Mouse (Mus musculus) forebrain, embryonic 14.5 days (tissue): Measurements from ENCODE around the gene Itih5. TPM values are rescaled to one million over a fixed set of nuclear protein-coding genes. Genes with fewer than 3 reads are reported as not detected.
A peak's percentile ranks its signal among the peaks of the same experiment; 100 is the strongest.

Source experiments
- ATAC-seq: fragments of 200-750 bp; cut with Nextera tagmentation; 2 replicates; pipeline ENCODE4 v1.8.0; 2017; ENCODE audit warnings: mild to moderate bottlenecking, moderate library complexity
- DNase-seq: peaks from one replicate; pipeline ENCODE4 v3.0.0-alpha.2; 2015; ENCODE audit warnings: low spot score
- H3K27ac ChIP-seq: fragments of 300-500 bp; sonication (generic); 2 replicates; pipeline ENCODE4 v1.5.1; 2014; ENCODE audit warnings: low read depth, mild to moderate bottlenecking, control low read depth, low read length, moderate library complexity
- H3K27me3 ChIP-seq: fragments of 300-500 bp; sonication (generic); replicated peaks from 2 replicates; pipeline ENCODE4 v1.6.1; 2014; ENCODE audit warnings: low read length, control low read depth, mixed read lengths; ENCODE audit not compliant: control insufficient read depth, insufficient read depth
- H3K36me3 ChIP-seq: fragments of 300-500 bp; sonication (generic); 2 replicates; pipeline ENCODE4 v1.6.1; 2014; ENCODE audit warnings: low read length, control low read depth; ENCODE audit not compliant: control insufficient read depth, insufficient read depth
- H3K4me1 ChIP-seq: fragments of 300-500 bp; sonication (generic); 2 replicates; pipeline ENCODE4 v1.6.1; 2014; ENCODE audit warnings: antibody characterized with exemption, low read length, control low read depth; ENCODE audit not compliant: control insufficient read depth, insufficient read depth
- H3K4me2 ChIP-seq: fragments of 300-500 bp; sonication (generic); 2 replicates; pipeline ENCODE4 v1.6.1; 2014; ENCODE audit warnings: mild to moderate bottlenecking, control low read depth, low read length
- H3K4me3 ChIP-seq: fragments of 300-500 bp; sonication (generic); 2 replicates; pipeline ENCODE4 v1.5.1; 2014; ENCODE audit warnings: low read depth, low read length, control low read depth
- H3K9ac ChIP-seq: fragments of 300-500 bp; sonication (generic); 2 replicates; pipeline ENCODE4 v1.6.1; 2014; ENCODE audit warnings: mild to moderate bottlenecking, low read length, control low read depth, moderate library complexity
- H3K9me3 ChIP-seq: fragments of 300-500 bp; sonication (generic); replicated peaks from 2 replicates; pipeline ENCODE4 v1.6.1; 2016; ENCODE audit warnings: low read length, control low read depth, mixed read lengths; ENCODE audit not compliant: control insufficient read depth
- WGBS: fragments of 180-500 bp; shearing (Covaris S2); extraction: QIAGEN DNeasy Blood & Tissue Kit; methylation state at CpG from one replicate; pipeline ENCODE4 v1.1.7; 2014; 5-methylcytosine and 5-hydroxymethylcytosine counted together
- polyA plus RNA-seq: library from polyadenylated mRNA; unstranded; fragments of >200 nt; fragmentation: Nextera tagmentation; extraction: Ambion mirVana; gene quantifications from 2 replicates; pipeline ENCODE4 v1.2.1, GENCODE M21; 2014

The Itih5 gene
- polyA plus RNA-seq, 1 experiment from 2014 or later = 3.4 TPM

GRCm38 (mm10) chr2:10130341-10130990 is 22.9 kb upstream of the Itih5 start:
- Histone ChIP-seq H3K36me3 (no peaks in the 10 kb centered on the region), H3K27me3 (no peaks in the 10 kb centered on the region), H3K9me3 (no peaks in the 10 kb centered on the region), H3K4me2 (no peak overlapping the region), H3K4me3 (no peak overlapping the region), H3K9ac (no peak overlapping the region), H3K4me1 (no peaks in the 10 kb centered on the region), H3K27ac (no peak overlapping the region)
- ATAC-seq (no peak), DNase-seq (no peak)
- 79% methylated on average over 8 of the region's 8 CpGs for WGBS

GRCm38 (mm10) chr2:10131296-10131695 is 22.1 kb upstream of the Itih5 start, which contains the start of gene Itih2:
Itih2 (minus strand) TSS chr2:10131396.
- Histone ChIP-seq H3K9me3 (no peaks in the 10 kb centered on the region), H3K9ac (no peak within 1 kb of the TSS), H3K27me3 (no peaks in the 10 kb centered on the region), H3K27ac (no peak within 1 kb of the TSS), H3K4me1 (no peaks in the 10 kb centered on the region), H3K4me2 (no peak within 1 kb of the TSS), H3K4me3 (no peak within 1 kb of the TSS), H3K36me3 (no peaks in the 10 kb centered on the region)
- DNase-seq (no peak), ATAC-seq (no peak)
- WGBS = 93% methylated on average over 4 of the region's 4 CpGs

- Histone ChIP-seq H3K36me3 (no peaks in the 10 kb centered on the region), H3K27ac (no peak overlapping the region), H3K4me2 (no peak overlapping the region), H3K9me3 (no peaks in the 10 kb centered on the region), H3K4me3 (no peak overlapping the region), H3K27me3 (no peaks in the 10 kb centered on the region), H3K9ac (no peak overlapping the region), H3K4me1 (no peaks in the 10 kb centered on the region)
- DNase-seq (peak; percentile 23), ATAC-seq (peak; percentile 50)
- 51% methylated on average over 1 of the region's 1 CpGs for WGBS
Observed at GRCm38 (mm10) chr2:10132128-10132527, 21.2 kb upstream of the Itih5 start.

- Histone ChIP-seq H3K4me2 (no peak overlapping the region), H3K36me3 (no peaks in the 10 kb centered on the region), H3K4me1 (no peaks in the 10 kb centered on the region), H3K9ac (no peak overlapping the region), H3K27ac (no peak overlapping the region), H3K9me3 (no peaks in the 10 kb centered on the region), H3K4me3 (no peak overlapping the region), H3K27me3 (no peaks in the 10 kb centered on the region)
- no peak for ATAC-seq
- DNase-seq = no peak
- WGBS = 83% methylated on average over 6 of the region's 6 CpGs
Observed at GRCm38 (mm10) chr2:10133941-10134340, 19.4 kb upstream of the Itih5 start.

- Histone ChIP-seq H3K4me3 (no peak overlapping the region), H3K27ac (no peak overlapping the region)
- 84% methylated on average over 2 of the region's 2 CpGs for WGBS
Observed at GRCm38 (mm10) chr2:10137320-10137719, 16.1 kb upstream of the Itih5 start.

GRCm38 (mm10) chr2:10140456-10140855 is 12.9 kb upstream of the Itih5 start:
- no peaks in the 10 kb centered on the region for H3K36me3 ChIP-seq
- no peaks in the 10 kb centered on the region for H3K9me3 ChIP-seq
- H3K4me2 ChIP-seq = no peak overlapping the region
- no peak overlapping the region for H3K4me3 ChIP-seq
- ATAC-seq (no peak), DNase-seq (no peak)
- H3K4me1 ChIP-seq = no peaks in the 10 kb centered on the region
- no peak overlapping the region for H3K27ac ChIP-seq
- H3K27me3 ChIP-seq = no peaks in the 10 kb centered on the region
- no peak overlapping the region for H3K9ac ChIP-seq
- 74% methylated on average over 5 of the region's 5 CpGs for WGBS

More at GRCm38 (mm10) chr2:10137320-10137719, 16.1 kb upstream of the Itih5 start:
- Histone ChIP-seq H3K9me3 (no peaks in the 10 kb centered on the region), H3K4me2 (no peak overlapping the region), H3K36me3 (no peaks in the 10 kb centered on the region), H3K27me3 (no peaks in the 10 kb centered on the region), H3K4me1 (no peaks in the 10 kb centered on the region), H3K9ac (no peak overlapping the region)
- no peak for ATAC-seq
- no peak for DNase-seq

- Histone ChIP-seq H3K4me3 (no peak overlapping the region), H3K9ac (no peak overlapping the region), H3K4me1 (no peaks in the 10 kb centered on the region), H3K4me2 (no peak overlapping the region), H3K27ac (no peak overlapping the region), H3K9me3 (no peaks in the 10 kb centered on the region), H3K27me3 (no peaks in the 10 kb centered on the region), H3K36me3 (no peaks in the 10 kb centered on the region)
- DNase-seq (peak; percentile 79), ATAC-seq (peak; percentile 77)
- WGBS = 34% methylated on average over 8 of the region's 8 CpGs
Observed at GRCm38 (mm10) chr2:10142472-10143454, 10.6 kb upstream of the Itih5 start.

GRCm38 (mm10) chr2:10145514-10145913 is 7.9 kb upstream of the Itih5 start:
- no peak overlapping the region for H3K4me3 ChIP-seq
- no peak overlapping the region for H3K4me2 ChIP-seq
- no peak overlapping the region for H3K9ac ChIP-seq
- WGBS = 79% methylated on average over 6 of the region's 6 CpGs
- no peak overlapping the region for H3K27ac ChIP-seq
- H3K27me3 ChIP-seq = no peaks in the 10 kb centered on the region
- ATAC-seq (no peak), DNase-seq (no peak)
- no peaks in the 10 kb centered on the region for H3K36me3 ChIP-seq
- no peaks in the 10 kb centered on the region for H3K4me1 ChIP-seq
- H3K9me3 ChIP-seq = no peaks in the 10 kb centered on the region

GRCm38 (mm10) chr2:10147176-10147575 is 6.2 kb upstream of the Itih5 start:
- Histone ChIP-seq H3K9me3 (no peaks in the 10 kb centered on the region), H3K27me3 (no peaks in the 10 kb centered on the region), H3K4me3 (no peak overlapping the region), H3K4me1 (no peaks in the 10 kb centered on the region), H3K4me2 (no peak overlapping the region), H3K27ac (no peak overlapping the region), H3K36me3 (no peaks in the 10 kb centered on the region), H3K9ac (no peak overlapping the region)
- ATAC-seq (0 out of 2 replicates have a peak, but pooled peaks have one; percentile 47), DNase-seq (peak; percentile 41)
- WGBS = 73% methylated on average over 8 of the region's 8 CpGs
